ENCODE assay signal across 25 mouse cellular contexts in the genomic region with DNA sequence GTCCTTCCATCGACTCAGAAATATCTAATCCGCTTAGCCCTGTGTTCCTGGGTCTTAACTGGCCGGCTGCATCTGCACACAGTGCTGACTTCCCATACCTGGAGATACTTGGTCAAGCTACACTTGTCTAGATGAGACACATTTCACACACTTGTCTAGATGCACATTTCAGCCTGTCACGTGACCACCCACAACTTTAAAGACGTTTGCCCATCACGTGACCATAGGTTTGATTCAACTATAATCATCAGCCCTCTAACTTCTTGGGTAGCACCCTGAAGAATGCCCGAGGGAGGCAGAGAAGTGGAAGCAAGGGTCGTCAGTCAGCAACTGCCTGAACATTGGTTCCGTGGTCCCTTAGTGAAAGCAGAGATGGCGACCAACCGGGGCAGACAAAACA.
"Had no signal": no experiment of that assay in that cellular context is flagged by ENCODE, and none has a peak within 500 bp of the region (broad histone marks: within the 10 kb centered on the region; RNA-seq: fewer than 3 reads in every experiment).

No protein-coding gene starts in this region.

- H3K4me3 ChIP-seq: heart, embryonic 13.5 days; heart, embryonic 15.5 days; hindbrain, embryonic 13.5 days; hindbrain, embryonic 15.5 days; kidney, embryonic 15.5 days; limb, embryonic 13.5 days; limb, embryonic 15.5 days; liver, embryonic 12.5 days had no signal

- H3K27ac ChIP-seq: heart, embryonic 13.5 days; heart, embryonic 15.5 days; hindbrain, embryonic 13.5 days; hindbrain, embryonic 15.5 days; hindbrain, postnatal 0 days; kidney, embryonic 15.5 days; kidney, postnatal 0 days; limb, embryonic 13.5 days; limb, embryonic 15.5 days; liver, embryonic 12.5 days; liver, embryonic 14.5 days had no signal

- H3K27me3 ChIP-seq: heart, embryonic 13.5 days; heart, embryonic 15.5 days; hindbrain, embryonic 13.5 days; hindbrain, embryonic 15.5 days; kidney, embryonic 15.5 days; limb, embryonic 13.5 days; limb, embryonic 15.5 days; liver, embryonic 12.5 days had no signal

- H3K9ac ChIP-seq: heart, embryonic 13.5 days; heart, embryonic 15.5 days; hindbrain, embryonic 13.5 days; hindbrain, embryonic 15.5 days; kidney, embryonic 15.5 days; limb, embryonic 13.5 days; limb, embryonic 15.5 days; liver, embryonic 12.5 days; liver, embryonic 14.5 days had no signal

- H3K36me3 ChIP-seq: heart, embryonic 13.5 days; heart, embryonic 15.5 days; hindbrain, embryonic 13.5 days; hindbrain, embryonic 15.5 days; kidney, embryonic 15.5 days; limb, embryonic 13.5 days; limb, embryonic 15.5 days; liver, embryonic 12.5 days had no signal

- DNase-seq: gastrocnemius, postnatal 14 days; gastrocnemius, postnatal 36 days; heart, adult 18-20 months; heart, postnatal 14 days; heart, postnatal 36 days; kidney, adult 11 months; kidney, adult 2 months; kidney, adult 9 months; kidney, postnatal 14 days; kidney, postnatal 36 days; layer of hippocampus, adult 9-11 months; layer of hippocampus, postnatal 36 days; left cerebral cortex, postnatal 4 days had no signal

- H3K4me2 ChIP-seq: heart, embryonic 13.5 days; heart, embryonic 15.5 days; hindbrain, embryonic 13.5 days; hindbrain, embryonic 15.5 days; kidney, embryonic 15.5 days; limb, embryonic 13.5 days; limb, embryonic 15.5 days; liver, embryonic 12.5 days had no signal

- H3K4me1 ChIP-seq: hindbrain, embryonic 13.5 days; hindbrain, embryonic 15.5 days; limb, embryonic 15.5 days; liver, embryonic 12.5 days had no signal

- ATAC-seq: hindbrain, postnatal 0 days; intestine, embryonic 16.5 days; liver, embryonic 12.5 days had no signal

- H3K9me3 ChIP-seq: heart, embryonic 13.5 days; heart, embryonic 15.5 days; hindbrain, embryonic 13.5 days; hindbrain, embryonic 15.5 days; kidney, embryonic 15.5 days; limb, embryonic 13.5 days; limb, embryonic 15.5 days; liver, embryonic 12.5 days had no signal
